ENCODE assay signal across 26 mouse cellular contexts in genomic region chr9:116817196-116817595, GRCm38 (mm10).
DNase-seq lines count a peak whose midpoint lies in the region; ATAC-seq and TF ChIP-seq lines count a peak whose summit lies in the region.
"Had no signal": no experiment of that assay in that cellular context is flagged by ENCODE, and none has a peak within 500 bp of the region (broad histone marks: within the 10 kb centered on the region; RNA-seq: fewer than 3 reads in every experiment).

No protein-coding gene starts in this region.

- DNase-seq in liver, embryonic 11.5 days (ENCODE audit: low spot score): no peak
- no peak for DNase-seq in liver, postnatal 0 days
- DNase-seq in ES-CJ7 (ENCODE audit: low read depth, low spot score) (peak; percentile 3), ZHBTc4 (ENCODE audit: low read depth, low spot score) (peak; percentile 7)
- no peak for DNase-seq in liver, embryonic 14.5 days (ENCODE audit: low read depth in 3 of 3, low spot score in 3 of 3)
- no peak for DNase-seq in neural tube, embryonic 10.5 days (ENCODE audit: extremely low spot score, low spot score)
- DNase-seq: adrenal gland, adult 2 months; adrenal gland, postnatal 10 days; adrenal gland, postnatal 25 days; B cell, adult 2 months; cerebellum, adult 11 months; cerebellum, adult 18-20 months; cerebellum, adult 8-10 months; cerebellum, postnatal 10 days; cerebellum, postnatal 25 days had no signal

- no peak overlapping the region for H3K27ac ChIP-seq in liver, embryonic 11.5 days (ENCODE audit: low read depth, low read length)
- no peak overlapping the region for H3K27ac ChIP-seq in liver, postnatal 0 days (ENCODE audit: low read depth)
- H3K27ac ChIP-seq in liver, embryonic 14.5 days: no peak overlapping the region
- H3K27ac ChIP-seq: embryonic facial prominence, embryonic 13.5 days; embryonic facial prominence, embryonic 15.5 days; forebrain, embryonic 10.5 days; forebrain, embryonic 12.5 days had no signal

- 75% methylated on average over 1 of the region's 1 CpGs for WGBS in liver, embryonic 11.5 days
- 70% methylated on average over 1 of the region's 1 CpGs for WGBS in liver, postnatal 0 days (ENCODE audit: insufficient replicate concordance)
- WGBS in liver, embryonic 14.5 days (ENCODE audit: insufficient replicate concordance): 63% methylated on average over 1 of the region's 1 CpGs

- no peak overlapping the region for H3K4me3 ChIP-seq in liver, embryonic 11.5 days (ENCODE audit: low read depth, low read length)
- no peak overlapping the region for H3K4me3 ChIP-seq in liver, postnatal 0 days (ENCODE audit: low read depth, low read length)
- H3K4me3 ChIP-seq in liver, embryonic 14.5 days (ENCODE audit: insufficient read depth in 1 of 2, low read depth in 2 of 2, low read length in 2 of 2): no peak overlapping the region
- H3K4me3 ChIP-seq: embryonic facial prominence, embryonic 13.5 days; embryonic facial prominence, embryonic 15.5 days; erythroblast, embryonic 14.5 days; forebrain, embryonic 10.5 days; forebrain, embryonic 12.5 days had no signal

- H3K9me3 ChIP-seq in liver, embryonic 11.5 days (ENCODE audit: control insufficient read depth, low read length): no peaks in the 10 kb centered on the region
- H3K9me3 ChIP-seq in liver, postnatal 0 days (ENCODE audit: low read length): no peaks in the 10 kb centered on the region
- no peaks in the 10 kb centered on the region for H3K9me3 ChIP-seq in liver, embryonic 14.5 days (ENCODE audit: control insufficient read depth, low read length)
- H3K9me3 ChIP-seq: embryonic facial prominence, embryonic 13.5 days; embryonic facial prominence, embryonic 15.5 days; forebrain, embryonic 10.5 days; forebrain, embryonic 12.5 days had no signal

- H3K9ac ChIP-seq in liver, embryonic 11.5 days (ENCODE audit: low read depth, low read length): no peak overlapping the region
- no peak overlapping the region for H3K9ac ChIP-seq in liver, postnatal 0 days (replicated peaks)
- no peak overlapping the region for H3K9ac ChIP-seq in liver, embryonic 14.5 days (replicated peaks)
- H3K9ac ChIP-seq: embryonic facial prominence, embryonic 13.5 days; embryonic facial prominence, embryonic 15.5 days; forebrain, embryonic 12.5 days had no signal

- TF ChIP-seq EP300 in liver, postnatal 0 days (IDR thresholded peaks at IDR 0.05; ENCODE audit: low read depth): no peak
- no peak for TF ChIP-seq EP300 in liver, embryonic 14.5 days (IDR thresholded peaks at IDR 0.05; ENCODE audit: low read depth)

- no peaks in the 10 kb centered on the region; the same call in 1 of the 2 replicates for H3K36me3 ChIP-seq in liver, embryonic 11.5 days (ENCODE audit: control insufficient read depth, insufficient read depth, low read length)
- H3K36me3 ChIP-seq in liver, postnatal 0 days (replicated peaks; ENCODE audit: insufficient read depth, low read length): no peaks in the 10 kb centered on the region
- no peaks in the 10 kb centered on the region for H3K36me3 ChIP-seq in liver, embryonic 14.5 days (replicated peaks; ENCODE audit: control insufficient read depth, insufficient read depth, low read depth)
- H3K36me3 ChIP-seq: forebrain, embryonic 10.5 days; forebrain, embryonic 12.5 days had no signal

- no peaks in the 10 kb centered on the region for H3K27me3 ChIP-seq in liver, embryonic 11.5 days (replicated peaks; ENCODE audit: control insufficient read depth, insufficient read depth, low read length)
- H3K27me3 ChIP-seq in liver, postnatal 0 days (ENCODE audit: insufficient read depth, low read length): no peaks in the 10 kb centered on the region
- H3K27me3 ChIP-seq in liver, embryonic 14.5 days (ENCODE audit: control insufficient read depth, insufficient read depth, low read length): no peaks in the 10 kb centered on the region
- H3K27me3 ChIP-seq: CH12.LX; embryonic facial prominence, embryonic 13.5 days; embryonic facial prominence, embryonic 15.5 days; Patski had no signal

- H3K4me1 ChIP-seq in liver, embryonic 11.5 days (replicated peaks; ENCODE audit: control insufficient read depth, insufficient read depth, low read length): peaks cover 4% of the 10 kb centered on the region; the same call in 1 of the 2 replicates
- no peaks in the 10 kb centered on the region for H3K4me1 ChIP-seq in liver, postnatal 0 days (ENCODE audit: insufficient read depth)
- peaks cover 6 to 14% of the 10 kb centered on the region in 2 experiments; a peak in 3 of 4 replicates for H3K4me1 ChIP-seq in liver, embryonic 14.5 days (replicated peaks; ENCODE audit: control insufficient read depth in 2 of 2, insufficient read depth in 2 of 2, low read length in 1 of 2)
- H3K4me1 ChIP-seq: forebrain, embryonic 12.5 days had no signal

- no peak overlapping the region for H3K4me2 ChIP-seq in liver, embryonic 11.5 days
- H3K4me2 ChIP-seq in liver, postnatal 0 days (ENCODE audit: low read depth, low read length): no peak overlapping the region
- no peak overlapping the region for H3K4me2 ChIP-seq in liver, embryonic 14.5 days (ENCODE audit: low read depth)
- H3K4me2 ChIP-seq: embryonic facial prominence, embryonic 13.5 days; embryonic facial prominence, embryonic 15.5 days; forebrain, embryonic 12.5 days had no signal

- ATAC-seq in liver, embryonic 11.5 days (replicated peaks; ENCODE audit: low FRiP score): peak; percentile 51; the same call in 1 of the 2 replicates
- ATAC-seq in liver, postnatal 0 days: no peak
- peak; percentile 42 for ATAC-seq in liver, embryonic 14.5 days (ENCODE audit: insufficient read depth)
- ATAC-seq in monocyte, adult 5-6 weeks (replicated peaks; ENCODE audit: insufficient number of reproducible peaks, low FRiP score, low TSS enrichment, poor library complexity, severe bottlenecking): no peak
- ATAC-seq: CD4-positive, CD25-positive, alpha-beta regulatory T cell, adult 4 months; forebrain, embryonic 14.5 days; forebrain, embryonic 16.5 days; Patski had no signal

- TF ChIP-seq CTCF in liver, postnatal 0 days (IDR thresholded peaks at IDR 0.05; ENCODE audit: low read depth): no peak
- TF ChIP-seq CTCF in liver, embryonic 14.5 days (IDR thresholded peaks at IDR 0.05; ENCODE audit: low read depth): no peak

Comparison
In these comparisons a context has a peak if more than half of its experiments do, and no peak if none do; other contexts are left out.
1. ATAC-seq: peak in liver, embryonic 11.5 days (single experiment) and liver, embryonic 14.5 days (single experiment); none in liver, postnatal 0 days (single experiment) and monocyte, adult 5-6 weeks (single experiment).
2. DNase-seq: peak in ES-CJ7 (single experiment) and ZHBTc4 (single experiment); none in liver, embryonic 11.5 days (single experiment), liver, postnatal 0 days (single experiment), liver, embryonic 14.5 days (0 of 3) and neural tube, embryonic 10.5 days (single experiment).